Mouse (Mus musculus) ovary, adult 18-20 months (tissue): Measurements from ENCODE around the gene Tcf7l1.

Experiments
- DNase-seq: peaks from one replicate; pipeline ENCODE4 v3.0.0; 2022; ENCODE audit warnings: low spot score, mixed read lengths

The Tcf7l1 gene

DNA sequence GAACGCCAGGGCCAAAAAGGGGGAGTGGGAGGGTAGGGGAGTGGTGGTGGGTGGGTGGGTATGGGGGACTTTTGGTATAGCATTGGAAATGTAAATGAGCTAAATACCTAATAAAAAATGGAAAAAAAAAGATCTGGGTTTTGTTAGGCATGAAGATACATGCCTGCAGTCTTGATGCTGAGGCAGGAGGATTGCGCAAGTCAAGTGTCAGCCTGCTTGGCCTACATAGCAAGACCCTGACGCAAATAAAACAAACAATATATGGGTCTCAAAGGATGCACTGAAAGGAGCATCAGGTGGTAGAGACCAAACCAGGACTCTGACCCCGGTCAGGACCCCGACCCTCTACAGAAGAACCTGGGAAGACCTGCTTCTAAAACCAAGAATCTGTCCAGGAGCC lies 90.5 kb downstream of the Tcf7l1 start:
- no peak for DNase-seq

GRCm38 (mm10) chr6:72696601-72697335 lies 92.3 kb downstream of the Tcf7l1 start:
- DNase-seq = no peak

GRCm38 (mm10) chr6:72694791-72695204 lies 94.3 kb downstream of the Tcf7l1 start:
- no peak for DNase-seq

DNA sequence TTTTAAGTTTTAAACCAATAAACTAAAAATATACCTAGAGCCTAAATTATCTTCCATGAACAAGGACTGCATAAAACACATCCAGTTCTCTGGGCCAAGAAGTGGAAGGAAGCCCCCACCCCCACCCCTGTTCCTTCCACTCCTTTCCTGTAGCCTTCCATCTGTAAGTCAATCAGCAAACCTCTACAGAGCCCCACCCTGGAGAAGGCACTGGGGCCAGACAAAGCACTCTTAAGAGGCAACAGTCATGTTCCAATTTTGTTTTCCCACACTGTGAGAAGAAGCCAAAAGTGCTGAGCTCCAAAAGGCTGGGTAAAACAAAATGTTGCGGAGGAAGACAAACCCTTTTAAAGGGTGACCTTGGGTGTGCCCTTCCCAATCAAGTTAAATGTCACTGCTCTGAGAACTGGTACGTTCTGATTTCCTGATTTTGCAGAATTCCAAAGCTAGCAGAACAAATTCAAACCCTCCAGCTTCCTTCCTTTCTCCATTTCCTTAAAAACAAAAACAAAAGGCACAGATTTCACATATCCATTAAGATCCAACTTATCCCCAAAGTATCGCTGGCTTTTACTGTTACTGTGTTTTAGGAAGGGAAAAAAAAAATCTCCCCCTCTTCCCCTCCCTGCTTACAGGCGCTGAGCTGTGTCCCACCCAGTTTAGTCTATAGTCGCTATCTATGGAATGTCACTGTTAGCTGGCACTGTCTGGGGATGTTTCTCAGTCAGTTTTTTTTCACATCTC lies 94.8 kb downstream of the Tcf7l1 start:
- DNase-seq = no peak

DNA sequence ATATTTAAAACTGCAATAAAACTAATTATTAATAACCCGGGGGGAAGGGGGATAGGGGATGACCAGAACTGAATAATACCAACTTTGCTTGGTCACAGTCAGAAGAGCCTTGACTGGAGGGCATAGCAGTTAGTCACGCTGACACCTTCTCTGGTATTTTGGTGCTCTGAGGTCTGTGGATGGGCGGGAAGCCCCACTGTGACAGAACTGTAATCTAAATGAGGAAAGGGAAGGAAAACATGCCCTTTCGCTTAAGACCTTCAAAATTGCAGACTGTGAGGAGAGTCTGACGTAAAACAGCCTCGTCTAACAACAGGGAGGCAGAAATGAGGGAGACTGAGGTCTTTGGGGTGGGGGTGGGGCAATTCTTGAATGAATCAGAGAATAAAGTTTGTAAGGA lies 96.6 kb downstream of the Tcf7l1 start:
- DNase-seq = no peak

DNA sequence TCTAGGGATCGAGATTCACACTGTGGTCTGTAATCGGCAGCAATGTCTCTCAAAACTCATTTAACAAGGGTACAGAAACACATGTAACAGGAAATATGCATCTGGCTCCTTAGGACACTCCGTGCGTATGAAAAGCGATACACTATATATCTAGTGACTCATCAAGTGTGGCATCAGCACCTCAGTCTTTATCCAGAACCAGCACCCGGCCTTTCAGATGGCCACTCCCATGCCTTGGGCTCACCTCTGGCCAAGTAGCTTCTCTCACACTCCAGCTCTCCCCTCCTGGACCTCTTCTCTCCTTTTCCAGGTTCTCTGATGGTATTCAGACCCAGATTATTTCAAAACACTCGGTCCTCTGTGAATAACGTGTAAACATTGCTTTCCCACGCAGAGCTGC lies 97.5 kb downstream of the Tcf7l1 start:
- no peak for DNase-seq

DNA sequence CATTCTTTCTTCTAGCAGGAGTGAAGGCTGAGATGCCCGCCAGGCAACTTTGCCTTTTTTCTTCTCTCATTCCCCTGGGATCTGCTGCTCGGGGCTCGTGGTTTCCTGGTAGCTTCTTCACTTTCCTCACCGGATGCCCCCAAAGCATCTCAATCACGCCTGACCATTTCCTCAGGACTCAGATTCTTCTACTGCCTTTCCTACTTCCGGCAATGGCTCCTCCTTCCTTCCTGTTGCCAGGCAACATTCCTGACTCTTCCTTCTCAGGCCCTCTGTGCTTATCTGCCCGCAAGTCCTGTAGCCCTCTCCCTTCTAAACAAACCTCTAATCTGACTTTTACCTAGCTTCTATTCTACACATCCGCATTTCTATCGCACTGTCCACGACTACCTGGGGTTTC lies 98.5 kb downstream of the Tcf7l1 start:
- no peak for DNase-seq

DNA sequence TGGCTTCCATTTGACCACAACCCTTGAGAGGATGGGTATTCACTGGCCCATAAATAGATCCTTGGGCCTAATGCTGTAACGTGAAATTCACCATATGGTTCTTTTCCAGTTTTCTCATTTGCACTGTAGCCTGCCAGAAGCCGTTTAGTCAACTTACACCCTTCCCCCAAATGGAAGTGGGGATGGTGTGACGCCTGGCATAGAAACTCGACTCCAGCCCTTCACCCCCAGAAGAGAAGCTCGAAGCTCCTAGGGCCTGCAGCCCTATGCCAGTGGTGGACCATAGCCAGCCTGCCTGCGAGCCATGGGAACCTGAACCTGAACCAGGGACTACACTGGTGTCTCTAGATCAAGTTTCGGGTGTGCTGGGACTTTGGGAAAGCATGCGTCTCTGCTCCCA lies 99.1 kb downstream of the Tcf7l1 start:
- no peak for DNase-seq

DNA sequence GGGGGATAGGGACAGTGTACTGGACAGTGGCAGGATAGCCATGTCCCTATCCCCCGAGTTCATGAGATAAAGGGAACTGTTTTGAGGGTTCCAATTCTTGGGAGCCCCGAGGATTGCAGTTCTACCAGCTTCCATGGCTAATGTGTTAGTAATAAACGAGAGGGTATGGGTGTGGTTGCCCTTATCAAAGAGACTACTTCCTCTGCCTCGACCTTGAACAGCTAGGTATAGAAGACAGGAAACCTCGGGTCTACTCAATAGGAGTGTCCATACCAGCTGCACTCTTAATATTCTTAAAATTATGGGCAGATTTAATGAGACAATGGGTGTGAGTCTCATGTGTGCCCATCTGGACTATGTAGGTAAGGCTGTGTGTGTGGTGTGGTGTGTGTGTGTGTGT lies 100.0 kb downstream of the Tcf7l1 start:
- DNase-seq = no peak

DNA sequence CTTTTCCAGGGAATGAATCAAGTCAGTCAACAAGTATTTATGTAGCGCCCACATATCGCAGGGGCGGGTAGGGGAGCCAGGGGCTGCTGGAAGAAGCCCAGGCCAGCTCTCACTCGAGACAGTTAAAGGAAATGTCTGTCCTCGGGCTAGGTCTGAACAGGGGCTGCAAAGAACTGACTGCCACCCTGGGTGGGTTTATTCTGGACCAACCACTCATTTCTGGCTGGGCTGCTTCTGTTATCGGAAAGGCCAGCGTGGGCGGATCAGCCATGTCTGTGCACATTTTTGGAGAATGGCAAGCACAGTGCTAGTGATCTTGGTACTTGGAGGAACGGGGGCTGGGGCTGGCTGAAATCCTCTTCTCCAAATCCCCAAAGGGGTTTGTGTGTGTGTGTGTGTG lies 103.9 kb downstream of the Tcf7l1 start:
- peak; percentile 26 for DNase-seq

GRCm38 (mm10) chr6:72684260-72684805 lies 104.7 kb downstream of the Tcf7l1 start:
- no peak for DNase-seq

GRCm38 (mm10) chr6:72682238-72682637 lies 106.8 kb downstream of the Tcf7l1 start:
- no peak for DNase-seq

DNA sequence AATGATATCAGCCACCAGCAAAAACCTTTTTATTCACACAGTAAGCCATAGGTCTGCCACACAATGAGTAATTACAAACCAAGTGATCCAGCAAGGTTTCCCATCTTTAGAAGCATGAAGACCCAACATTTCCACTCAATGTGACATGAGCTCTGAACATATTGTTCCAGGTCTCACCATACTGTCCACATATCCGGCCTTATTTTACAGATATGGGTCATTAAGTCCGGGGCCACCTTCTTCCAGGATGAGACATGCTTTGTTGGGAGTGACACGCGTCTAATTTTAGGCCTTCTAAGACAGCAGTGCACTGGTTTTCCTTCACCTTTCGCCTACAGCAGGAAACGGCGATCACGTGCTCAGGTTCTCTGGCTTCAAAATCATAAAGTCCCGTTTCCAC lies 108.1 kb downstream of the Tcf7l1 start:
- no peak for DNase-seq

- DNase-seq = no peak
These were observed 110.4 kb downstream of the Tcf7l1 start for GRCm38 (mm10) chr6:72678631-72679030.

GRCm38 (mm10) chr6:72677510-72678220 lies 111.4 kb downstream of the Tcf7l1 start:
- peak; percentile 29 for DNase-seq

DNA sequence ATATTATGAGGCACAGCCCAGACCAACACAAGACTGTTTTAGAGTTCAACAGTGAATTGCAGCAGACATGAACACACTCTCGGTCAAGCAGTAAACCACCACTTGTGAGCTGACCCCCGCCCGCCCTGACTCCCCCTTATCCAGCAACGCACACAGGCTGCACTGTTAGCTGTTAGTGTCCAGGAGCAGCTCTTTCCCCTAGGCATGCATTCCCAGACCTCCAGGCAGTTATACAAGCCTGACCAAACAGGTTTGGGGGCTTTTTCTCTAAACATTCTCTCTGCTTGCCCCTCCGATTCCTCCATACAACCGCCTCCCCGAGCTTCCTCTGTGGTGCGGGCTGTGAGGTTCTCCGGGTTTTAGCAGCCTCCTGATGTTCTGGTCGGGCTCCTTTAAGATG lies 112.0 kb downstream of the Tcf7l1 start:
- no peak for DNase-seq

DNA sequence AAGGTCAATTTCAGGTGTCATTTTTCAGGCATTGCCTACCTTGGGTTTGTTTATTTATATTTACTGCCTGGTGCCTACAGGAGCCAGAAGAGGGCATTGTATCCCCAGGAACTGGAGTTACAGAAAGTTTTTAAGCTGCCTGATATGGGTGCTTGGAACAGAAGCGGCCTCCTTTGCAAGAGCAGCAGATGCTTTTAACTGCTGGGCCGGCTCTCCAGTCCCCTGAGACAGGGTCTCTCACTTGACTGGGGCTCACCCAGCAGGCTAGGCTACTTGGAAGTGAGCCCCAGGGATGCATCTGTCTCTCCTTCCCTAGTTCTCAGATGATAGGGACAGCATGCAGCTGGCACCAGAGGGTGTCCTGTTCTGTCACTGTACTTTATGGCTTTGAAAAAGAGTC lies 112.7 kb downstream of the Tcf7l1 start:
- DNase-seq = no peak

GRCm38 (mm10) chr6:72673751-72674150 lies 115.3 kb downstream of the Tcf7l1 start:
- DNase-seq = no peak

- no peak for DNase-seq
These were observed 117.9 kb downstream of the Tcf7l1 start for GRCm38 (mm10) chr6:72671129-72671528.

- no peak for DNase-seq
These were observed 122.0 kb downstream of the Tcf7l1 start for GRCm38 (mm10) chr6:72667021-72667420.

GRCm38 (mm10) chr6:72664290-72664689 lies 124.8 kb downstream of the Tcf7l1 start:
- no peak for DNase-seq

- no peak for DNase-seq
These were observed 126.1 kb downstream of the Tcf7l1 start for GRCm38 (mm10) chr6:72663000-72663399.

- no peak for DNase-seq
These were observed 128.7 kb downstream of the Tcf7l1 start for GRCm38 (mm10) chr6:72660391-72660720.
